Mouse (Mus musculus) heart, postnatal 0 days (tissue): ENCODE measurements at regions not wholly inside any gene's neighbourhood (a gene's known extent, or its start where the extent isn't known, plus 50 kb on each side); places are given as distances from the start of the nearest gene placed in this dataset.

Source experiments
- ATAC-seq: fragments of 200-750 bp; cut with Nextera tagmentation; 2 replicates; pipeline ENCODE4 v1.8.0; 2017; ENCODE audit warnings: low read depth, moderate number of reproducible peaks, moderate library complexity; ENCODE audit not compliant: insufficient read depth
- DNase-seq: peaks from one replicate; pipeline ENCODE4 v3.0.0-alpha.2; 2016; ENCODE audit warnings: low spot score
- H3K27ac ChIP-seq: fragments of 300-500 bp; sonication (generic); 2 replicates; pipeline ENCODE4 v1.5.1; 2014; ENCODE audit warnings: low read depth, mild to moderate bottlenecking
- H3K27me3 ChIP-seq: fragments of 300-500 bp; sonication (generic); 2 replicates; pipeline ENCODE4 v1.6.1; 2014; ENCODE audit warnings: low read length, mixed read lengths; ENCODE audit not compliant: control insufficient read depth, insufficient read depth
- H3K36me3 ChIP-seq: fragments of 300-500 bp; sonication (generic); replicated peaks from 2 replicates; pipeline ENCODE4 v1.6.1; 2014; ENCODE audit warnings: low read length, mixed read lengths; ENCODE audit not compliant: control insufficient read depth, insufficient read depth
- H3K4me1 ChIP-seq: fragments of 300-500 bp; sonication (generic); 2 replicates; pipeline ENCODE4 v1.6.1; 2014; ENCODE audit warnings: antibody characterized with exemption; ENCODE audit not compliant: control insufficient read depth, insufficient read depth
- H3K4me2 ChIP-seq: fragments of 300-500 bp; sonication (generic); 2 replicates; pipeline ENCODE4 v1.6.1; 2014; ENCODE audit warnings: low read depth, mild to moderate bottlenecking, low read length, moderate library complexity
- H3K4me3 ChIP-seq: fragments of 300-500 bp; sonication (generic); 2 replicates; pipeline ENCODE4 v1.5.1; 2014; ENCODE audit warnings: low read depth, low read length
- H3K9ac ChIP-seq: fragments of 300-500 bp; sonication (generic); replicated peaks from 2 replicates; pipeline ENCODE4 v1.6.1; 2014; ENCODE audit warnings: low read depth, low read length, mixed read lengths
- H3K9me3 ChIP-seq: fragments of 300-500 bp; sonication (generic); replicated peaks from 2 replicates; pipeline ENCODE4 v1.6.1; 2016; ENCODE audit warnings: low read length; ENCODE audit not compliant: control insufficient read depth
- CTCF ChIP-seq: IDR thresholded peaks from 2 replicates; pipeline ENCODE4 v1.5.1; 2016; ENCODE audit warnings: antibody characterized with exemption, control low read depth, low read depth
- EP300 ChIP-seq: IDR thresholded peaks from 2 replicates; pipeline ENCODE4 v1.6.1; 2016; ENCODE audit warnings: antibody characterized with exemption, low read depth
- WGBS: fragments of 180-500 bp; shearing (Covaris S2); extraction: QIAGEN DNeasy Blood & Tissue Kit; methylation state at CpG from one replicate; pipeline ENCODE4 v1.1.7; 2014; 5-methylcytosine and 5-hydroxymethylcytosine counted together

DNA sequence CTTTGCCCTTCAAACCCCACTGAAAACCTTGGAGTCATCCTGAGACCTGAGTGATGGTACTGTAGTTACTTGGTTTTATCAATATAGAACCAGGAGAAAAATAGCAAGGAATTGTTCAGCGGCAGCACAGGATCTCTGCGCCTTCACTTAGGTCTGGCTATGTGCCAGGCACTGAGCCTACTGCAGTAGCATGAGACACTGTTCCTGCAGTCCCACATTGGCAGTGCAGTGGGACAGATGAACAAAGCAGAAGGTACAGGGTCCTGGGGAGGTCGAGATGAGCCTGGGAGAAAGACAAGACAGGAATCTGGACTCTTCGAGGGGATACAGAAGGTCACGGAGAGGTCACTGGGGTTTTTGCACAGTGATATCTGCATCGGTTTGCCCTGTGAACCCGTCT lies 88.5 kb upstream of the 1110032F04Rik start:
- H3K27ac ChIP-seq = no peak overlapping the region
- ATAC-seq = peak; percentile 44; the same call in 1 of the 2 replicates

DNA sequence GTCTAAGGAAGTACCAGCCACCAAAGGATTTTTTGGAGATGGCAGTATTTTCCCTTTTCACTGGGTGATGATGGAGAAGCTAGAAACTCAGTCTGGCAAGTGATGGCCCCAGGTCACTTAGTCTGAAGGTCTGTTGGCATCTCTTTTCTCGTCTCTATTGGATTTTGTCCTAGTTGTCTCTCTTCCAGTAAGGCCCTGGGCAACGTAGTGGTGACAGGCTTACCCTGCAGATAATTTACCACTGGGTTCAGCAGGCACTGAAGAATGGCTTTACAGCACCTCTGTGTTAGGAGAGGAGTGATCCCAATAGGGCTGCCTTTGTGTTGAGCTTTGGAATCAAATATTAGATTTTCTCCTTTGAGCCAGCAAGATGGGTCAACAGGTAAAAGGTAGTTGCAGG lies 87.9 kb upstream of the 1110032F04Rik start:
- H3K4me2 ChIP-seq = no peak overlapping the region
- DNase-seq (no peak), ATAC-seq (no peak)
- H3K27me3 ChIP-seq = no peaks in the 10 kb centered on the region
- no peaks in the 10 kb centered on the region for H3K36me3 ChIP-seq
- H3K9me3 ChIP-seq = no peaks in the 10 kb centered on the region
- no peak overlapping the region for H3K4me3 ChIP-seq
- 54% methylated on average over 2 of the region's 2 CpGs for WGBS
- TF ChIP-seq EP300 (no peak), CTCF (no peak)
- H3K4me1 ChIP-seq = peaks cover 9% of the 10 kb centered on the region
- H3K9ac ChIP-seq = no peak overlapping the region
- no peak overlapping the region for H3K27ac ChIP-seq

More for the DNA sequence above, 88.5 kb upstream of the 1110032F04Rik start:
- DNase-seq = no peak
- TF ChIP-seq CTCF (no peak), EP300 (no peak)
- Histone ChIP-seq H3K9ac (no peak overlapping the region), H3K4me1 (peaks cover 9% of the 10 kb centered on the region), H3K36me3 (no peaks in the 10 kb centered on the region), H3K4me3 (no peak overlapping the region), H3K27me3 (no peaks in the 10 kb centered on the region), H3K4me2 (no peak overlapping the region), H3K9me3 (no peaks in the 10 kb centered on the region)
- WGBS = 29% methylated on average over 7 of the region's 7 CpGs

DNA sequence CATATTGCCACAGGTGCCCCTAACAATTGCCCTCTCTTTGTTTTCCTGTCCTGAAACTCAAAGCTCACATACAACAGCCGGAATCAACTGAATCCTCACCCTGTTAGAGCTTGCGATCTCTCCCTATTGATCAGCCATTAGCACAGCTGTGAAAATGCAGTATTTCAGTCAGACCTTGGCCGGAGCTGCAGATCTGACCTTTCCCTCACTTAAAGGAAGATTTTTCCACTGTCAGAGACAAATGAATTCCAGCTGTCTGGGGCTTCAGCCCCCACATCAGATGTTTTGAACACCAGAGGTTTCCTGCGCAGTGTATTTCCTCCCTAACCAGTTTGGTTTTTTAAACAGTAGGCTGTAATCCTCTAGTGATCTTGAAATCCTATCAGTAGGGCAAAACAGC lies 87.0 kb upstream of the 1110032F04Rik start:
- no peak for ATAC-seq
- DNase-seq = no peak
- H3K36me3 ChIP-seq = no peaks in the 10 kb centered on the region
- TF ChIP-seq CTCF (no peak), EP300 (no peak)
- H3K9me3 ChIP-seq = no peaks in the 10 kb centered on the region
- H3K4me3 ChIP-seq = no peak overlapping the region
- no peak overlapping the region for H3K4me2 ChIP-seq
- H3K27me3 ChIP-seq = no peaks in the 10 kb centered on the region
- H3K9ac ChIP-seq = no peak overlapping the region
- WGBS = 59% methylated on average over 4 of the region's 4 CpGs
- H3K4me1 ChIP-seq = peaks cover 9% of the 10 kb centered on the region
- no peak overlapping the region for H3K27ac ChIP-seq

DNA sequence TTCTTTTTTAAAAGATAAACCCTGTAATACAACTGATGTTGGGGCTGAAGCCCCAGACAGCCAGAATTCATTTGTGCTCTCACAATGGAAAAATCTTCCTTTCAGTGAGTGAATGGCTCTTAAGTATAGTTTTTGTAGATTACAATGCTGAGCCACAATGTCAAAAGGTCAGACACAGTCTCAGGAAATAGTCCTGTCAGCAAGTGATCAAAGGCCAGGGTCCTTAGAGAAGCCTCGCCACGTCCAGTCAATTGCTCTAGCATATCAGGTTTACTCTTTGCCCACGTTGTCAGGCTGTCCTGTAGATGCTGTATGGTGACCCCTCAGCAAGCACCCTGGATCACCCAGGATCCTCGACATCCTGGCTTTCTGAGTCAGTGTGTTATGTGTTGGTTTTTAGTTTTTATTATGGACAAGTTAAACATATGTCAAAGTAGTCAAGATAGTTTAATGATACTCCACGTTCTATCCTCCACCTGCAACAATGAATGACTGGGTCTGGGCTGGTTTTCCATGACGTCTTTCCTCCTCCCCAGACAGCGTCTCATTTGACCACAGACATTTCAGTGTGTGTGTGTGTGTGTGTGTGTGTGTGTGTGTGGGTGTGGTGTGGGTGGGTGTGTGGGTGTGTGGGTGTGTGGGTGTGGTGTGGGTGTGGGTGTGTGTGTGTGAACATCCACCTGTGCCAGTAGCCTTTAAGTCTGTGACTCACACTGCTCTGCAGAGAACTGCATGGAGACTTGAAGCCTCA lies 85.5 kb upstream of the 1110032F04Rik start:
- peaks cover 9% of the 10 kb centered on the region for H3K4me1 ChIP-seq
- TF ChIP-seq EP300 (no peak), CTCF (no peak)
- WGBS = 44% methylated on average over 7 of the region's 7 CpGs
- no peaks in the 10 kb centered on the region for H3K9me3 ChIP-seq
- H3K27me3 ChIP-seq = no peaks in the 10 kb centered on the region
- no peak overlapping the region for H3K4me3 ChIP-seq
- ATAC-seq (no peak), DNase-seq (no peak)
- no peak overlapping the region for H3K27ac ChIP-seq
- no peak overlapping the region for H3K9ac ChIP-seq
- H3K4me2 ChIP-seq = no peak overlapping the region
- H3K36me3 ChIP-seq = no peaks in the 10 kb centered on the region

DNA sequence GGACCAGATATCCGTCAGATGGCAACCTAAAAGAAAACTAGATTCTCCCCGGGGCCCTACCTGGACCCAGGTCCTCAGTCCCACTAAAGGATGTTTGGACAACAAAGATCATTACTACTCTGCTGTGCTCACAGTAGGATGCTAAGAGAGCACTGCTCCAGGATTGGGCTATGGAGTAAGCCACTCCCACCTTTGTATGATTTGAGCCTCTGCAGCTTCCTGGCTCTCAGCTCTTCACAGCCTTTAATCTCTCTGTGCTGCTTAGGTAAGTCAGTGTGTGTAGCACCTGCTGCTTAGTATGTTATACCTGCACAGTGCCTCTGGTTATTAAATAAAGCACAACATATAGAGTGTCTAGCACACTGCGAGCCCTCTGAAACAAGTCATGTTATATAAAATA lies 82.6 kb upstream of the 1110032F04Rik start:
- Histone ChIP-seq H3K27ac (no peak overlapping the region), H3K27me3 (no peaks in the 10 kb centered on the region), H3K4me3 (no peak overlapping the region), H3K36me3 (no peaks in the 10 kb centered on the region), H3K4me2 (no peak overlapping the region), H3K9me3 (no peaks in the 10 kb centered on the region), H3K4me1 (peaks cover 13% of the 10 kb centered on the region), H3K9ac (no peak overlapping the region)
- TF ChIP-seq CTCF = no peak
- no peak for TF ChIP-seq EP300
- DNase-seq (no peak), ATAC-seq (no peak)
- 84% methylated on average over 3 of the region's 3 CpGs for WGBS
